Mouse (Mus musculus) activated CD4-positive, CD25-positive, alpha-beta regulatory T cell, adult 4 months (primary cell): ENCODE results near the gene Sec62. TPM values are rescaled to one million over a fixed set of nuclear protein-coding genes. Genes with fewer than 3 reads are reported as not detected.

ENCODE experiments used
- ATAC-seq: one replicate; pipeline ENCODE4 v1.8.0; 2017
- polyA plus RNA-seq, 2 experiments: library from polyadenylated mRNA; unstranded; fragments of 100-300 nt; shearing (Covaris generic); gene quantifications; one replicate each; pipeline ENCODE4 v1.2.1; 2017

Gene Sec62
- polyA plus RNA-seq: 10 to 100 TPM; 48.3 to 83.7 TPM

- ATAC-seq: peak; percentile 91
These were observed at the start of gene Sec62 for GRCm38 (mm10) chr3:30792737-30793402. Gene Sec62, plus strand, starts transcription at chr3:30792875.

DNA sequence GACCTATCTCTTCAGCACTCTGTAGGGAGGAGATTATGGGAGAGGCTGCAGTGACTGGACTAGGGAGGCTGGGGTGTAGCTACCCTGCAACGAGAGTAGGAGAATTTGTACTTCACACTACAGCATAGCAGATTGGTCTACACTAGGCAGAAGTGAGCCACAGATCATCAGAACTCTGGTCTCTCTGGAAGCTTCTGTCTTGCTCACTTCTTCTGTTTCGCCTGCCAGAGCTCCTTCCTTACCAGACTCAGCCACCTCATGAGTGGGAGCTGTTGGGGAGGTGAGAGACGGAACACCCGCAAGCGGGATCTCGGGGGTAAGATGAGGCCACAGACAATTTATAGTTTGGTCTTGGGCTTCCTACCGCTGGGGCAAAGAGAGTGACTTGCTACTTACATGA is 49.8 kb upstream of the Sec62 start:
- no peak for ATAC-seq

- no peak for ATAC-seq
These were observed 46.7 kb upstream of the Sec62 start, which contains the start of gene Samd7 for GRCm38 (mm10) chr3:30746006-30746405. Gene Samd7, plus strand, starts transcription at chr3:30746293.

DNA sequence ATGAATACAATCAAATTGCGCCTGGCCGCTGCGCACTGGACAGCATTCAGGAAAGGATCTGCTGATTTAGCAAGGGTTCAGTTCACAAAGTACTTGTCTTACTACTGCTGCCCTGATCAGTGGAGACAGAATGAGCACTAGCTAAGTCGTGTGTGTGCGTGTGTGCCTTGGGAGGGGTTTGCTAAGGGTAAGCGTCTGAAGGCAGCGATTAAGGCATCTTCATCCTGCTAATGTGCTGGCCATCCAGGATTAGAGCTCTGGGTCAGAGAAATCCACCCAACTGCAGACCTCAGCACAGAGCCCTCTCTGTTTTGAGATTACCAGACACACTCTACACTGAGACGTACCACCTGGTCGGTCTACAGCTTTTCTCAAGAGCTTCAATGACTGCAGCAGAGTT is 44.4 kb upstream of the Sec62 start:
- no peak for ATAC-seq

DNA sequence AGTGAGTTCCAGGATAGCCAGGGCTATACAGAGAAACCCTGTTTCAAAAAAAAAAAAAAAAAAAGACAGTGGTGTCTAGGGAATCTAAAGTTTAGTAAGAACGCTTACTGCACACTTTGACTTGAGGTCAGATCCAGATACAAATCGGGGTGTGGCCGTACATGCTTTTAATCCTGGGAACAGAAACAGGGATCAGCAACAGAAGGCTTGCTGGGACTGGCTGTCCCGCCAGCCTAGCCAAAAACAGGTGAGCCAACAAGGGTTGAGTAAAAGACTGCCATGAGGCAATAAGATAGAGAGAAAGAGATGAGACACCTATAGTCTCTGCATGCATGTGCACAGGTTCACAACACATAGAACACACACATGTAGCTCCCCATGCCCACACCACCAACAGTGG is 38.0 kb upstream of the Sec62 start:
- ATAC-seq: no peak

GRCm38 (mm10) chr3:30764877-30765276 is 27.8 kb upstream of the Sec62 start:
- ATAC-seq: no peak

DNA sequence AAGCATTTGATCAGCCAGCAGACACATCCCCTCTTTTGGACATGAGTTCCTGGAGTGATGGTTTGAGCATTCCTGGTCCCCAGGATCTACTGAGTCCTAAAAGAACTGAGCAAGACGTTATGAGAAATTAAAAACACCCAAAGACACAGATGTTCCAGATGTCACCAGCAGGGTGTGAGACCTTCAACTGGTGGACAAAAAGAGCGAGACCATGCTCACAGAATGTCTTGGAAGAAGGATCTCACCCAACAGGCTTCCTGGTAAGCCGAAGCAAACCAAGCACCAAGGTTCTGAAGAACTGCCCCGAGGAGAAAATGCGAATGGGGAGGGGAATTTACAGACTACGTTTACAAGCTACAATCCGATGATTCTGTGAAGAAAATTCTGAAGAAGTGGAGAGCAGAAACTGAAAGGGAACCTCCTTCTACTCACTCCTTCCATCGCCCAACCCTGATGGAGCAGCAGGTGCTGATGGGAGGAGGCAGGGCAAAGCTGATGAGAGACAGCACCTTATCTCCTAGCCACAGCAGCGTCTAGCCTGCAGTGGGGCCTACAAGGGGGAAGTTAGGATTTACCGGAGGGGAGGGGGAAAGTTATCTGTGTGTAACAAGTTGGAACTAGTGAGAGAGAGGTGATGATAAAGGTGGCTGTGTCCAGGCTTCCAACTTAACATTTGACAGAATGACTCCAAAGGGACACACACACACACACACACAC is 27.2 kb upstream of the Sec62 start:
- ATAC-seq: peak; percentile 36

GRCm38 (mm10) chr3:30766177-30766576 is 26.5 kb upstream of the Sec62 start:
- no peak for ATAC-seq

- ATAC-seq: no peak
These were observed 25.4 kb upstream of the Sec62 start for GRCm38 (mm10) chr3:30767271-30767670.

DNA sequence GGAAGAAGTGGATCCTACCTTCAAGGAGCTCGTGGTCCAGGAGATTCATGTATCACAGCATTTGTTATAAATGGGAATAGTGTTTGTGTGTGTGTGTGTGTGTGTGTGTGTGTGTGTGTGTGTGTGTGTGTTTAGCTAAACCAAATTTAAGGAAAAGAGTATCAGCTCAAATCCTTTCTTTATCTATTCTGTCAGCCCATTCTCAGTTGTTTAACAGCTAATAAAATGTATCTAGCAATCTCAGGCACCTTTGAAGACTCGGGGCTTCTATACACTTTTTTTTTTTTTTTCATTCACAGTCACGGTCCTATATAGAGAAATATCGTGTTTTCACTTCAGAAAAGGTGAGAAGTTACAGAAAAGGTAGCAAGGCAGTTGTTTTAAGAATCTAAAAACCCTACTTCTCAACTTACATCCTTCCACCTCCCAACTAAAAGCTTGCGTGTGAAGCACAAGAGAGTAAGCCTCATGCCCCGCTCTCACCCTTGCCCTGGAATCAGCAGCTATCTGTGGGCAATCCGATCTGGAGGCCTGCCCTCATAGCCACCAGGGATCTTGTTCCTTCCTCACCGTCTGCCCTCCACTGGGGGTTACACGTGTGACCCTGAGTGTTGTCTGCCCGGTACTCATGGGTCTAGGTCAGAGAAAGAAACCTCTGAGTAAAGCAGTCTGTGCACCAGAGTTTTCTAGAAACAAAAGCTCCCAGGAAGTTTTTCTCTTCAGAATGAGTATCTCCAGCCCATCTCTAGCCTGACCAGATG is 22.7 kb upstream of the Sec62 start:
- ATAC-seq: no peak

DNA sequence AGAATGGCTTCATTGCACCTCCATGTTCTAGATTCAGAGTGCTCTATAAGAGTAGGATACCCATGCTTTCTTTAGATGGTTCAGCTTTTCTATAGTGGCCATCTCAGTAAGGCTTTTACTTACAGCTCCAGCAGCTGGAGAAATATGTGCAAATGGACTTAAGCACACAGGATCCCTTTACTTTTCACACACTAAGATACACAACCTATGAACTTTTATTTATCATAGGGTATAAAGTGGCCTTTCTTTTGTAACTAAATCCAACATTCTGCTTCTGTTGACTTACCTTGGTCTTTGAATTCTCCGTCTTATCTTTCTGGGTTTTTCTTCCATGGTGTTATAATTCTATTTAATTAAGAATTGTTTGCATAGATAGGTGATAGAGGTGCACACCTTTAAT is 21.1 kb upstream of the Sec62 start:
- ATAC-seq: no peak

DNA sequence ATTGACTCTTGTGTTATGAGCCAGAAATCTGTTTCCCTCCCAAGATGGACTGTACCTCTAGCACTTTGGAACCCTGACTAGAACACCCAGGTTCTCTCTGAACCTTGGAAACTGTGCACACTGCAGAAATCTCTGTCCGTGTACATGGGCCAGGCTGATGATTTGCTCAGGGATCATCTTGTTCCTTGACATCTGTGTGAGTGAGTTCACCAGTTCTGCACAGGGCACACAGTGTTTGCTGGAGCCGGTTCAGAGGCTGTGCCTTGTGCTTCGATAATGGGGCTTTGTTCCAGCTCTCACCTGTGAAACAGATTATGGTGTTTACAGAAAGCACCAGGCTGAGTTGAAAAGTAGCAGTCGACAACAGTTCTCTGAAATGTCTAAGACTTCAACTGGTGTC is 20.0 kb upstream of the Sec62 start:
- no peak for ATAC-seq

- ATAC-seq: no peak
These were observed 18.0 kb upstream of the Sec62 start for GRCm38 (mm10) chr3:30774677-30775076.

DNA sequence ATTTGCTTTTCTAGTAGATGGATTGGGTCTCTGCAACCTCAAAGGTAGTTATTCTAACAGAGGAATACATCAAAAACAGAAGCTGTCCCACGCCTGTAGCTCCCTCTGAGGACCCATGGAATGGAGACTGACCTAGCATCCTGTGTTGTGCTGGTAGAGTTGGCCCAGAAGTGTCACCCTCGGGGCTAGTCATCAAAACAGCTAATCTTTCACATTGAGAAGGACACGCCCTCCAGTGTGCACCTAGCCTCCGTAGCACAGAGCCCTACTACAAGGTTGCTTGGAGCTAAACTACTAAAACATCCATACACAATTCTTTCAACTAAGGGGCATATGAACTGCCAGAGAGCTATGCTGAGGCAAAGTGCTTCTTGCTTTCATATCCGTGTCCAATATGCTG is 14.7 kb upstream of the Sec62 start:
- ATAC-seq: no peak

DNA sequence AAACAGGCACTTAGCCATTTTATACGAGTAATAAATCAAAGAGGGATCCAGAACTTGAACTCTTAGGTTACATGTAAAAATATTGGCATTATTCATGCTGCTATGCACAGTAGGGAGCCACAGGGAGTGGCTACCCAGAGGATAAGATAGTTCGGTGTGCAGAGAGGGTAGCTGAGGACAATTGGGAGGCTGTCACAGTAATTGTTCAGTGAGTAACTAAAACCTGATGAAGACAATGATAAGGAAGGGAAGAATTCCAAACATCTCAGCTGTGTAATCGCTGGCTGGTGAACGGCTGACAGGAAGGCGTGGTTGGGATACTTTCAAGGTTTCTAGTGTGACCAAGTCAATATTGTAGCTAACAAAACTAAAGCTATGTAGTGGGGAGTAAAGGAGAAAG is 4.1 kb upstream of the Sec62 start:
- ATAC-seq: no peak

DNA sequence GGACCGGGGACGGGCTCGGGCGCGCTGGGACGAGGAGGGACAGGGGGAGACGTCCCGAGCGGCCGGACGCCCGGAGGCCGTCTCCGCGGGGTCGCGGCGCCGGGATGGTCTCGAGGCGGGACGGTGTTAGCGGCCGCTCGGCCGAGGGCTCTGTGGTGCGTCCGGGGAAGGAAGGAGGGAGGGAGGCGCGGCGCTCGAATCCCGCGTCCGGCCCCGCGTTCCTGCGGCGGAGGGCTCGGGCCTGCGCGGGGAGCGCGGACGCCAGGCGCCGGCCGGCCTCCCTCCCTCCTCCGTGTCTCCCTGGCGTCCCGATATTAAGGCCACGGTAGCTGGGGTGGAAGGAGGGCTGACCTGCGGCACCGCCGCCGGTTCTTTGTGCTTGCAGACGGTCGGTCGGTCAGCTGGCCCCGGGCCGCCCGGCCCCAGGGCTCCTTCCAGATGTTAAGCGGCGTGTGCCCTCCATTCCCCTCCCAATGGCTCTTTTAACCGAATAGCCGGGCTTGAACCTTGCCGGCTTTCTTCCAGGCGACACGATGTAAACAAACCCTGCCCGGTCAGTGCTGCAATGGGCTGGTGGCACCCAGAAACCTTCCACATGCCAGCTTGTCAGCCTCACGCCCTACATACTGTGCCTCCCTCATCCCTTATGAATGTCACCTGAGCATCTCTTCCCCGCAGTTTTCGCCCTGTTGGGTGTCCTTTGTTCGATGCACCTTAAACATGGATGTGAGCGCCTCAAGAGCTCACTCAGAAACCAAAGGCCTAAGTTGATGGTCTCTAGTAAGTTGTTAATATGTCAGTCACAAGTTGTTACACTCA is 937 bp downstream of the Sec62 start:
- peak; percentile 57 for ATAC-seq

GRCm38 (mm10) chr3:30802171-30802570 is 9.5 kb downstream of the Sec62 start:
- ATAC-seq: no peak

DNA sequence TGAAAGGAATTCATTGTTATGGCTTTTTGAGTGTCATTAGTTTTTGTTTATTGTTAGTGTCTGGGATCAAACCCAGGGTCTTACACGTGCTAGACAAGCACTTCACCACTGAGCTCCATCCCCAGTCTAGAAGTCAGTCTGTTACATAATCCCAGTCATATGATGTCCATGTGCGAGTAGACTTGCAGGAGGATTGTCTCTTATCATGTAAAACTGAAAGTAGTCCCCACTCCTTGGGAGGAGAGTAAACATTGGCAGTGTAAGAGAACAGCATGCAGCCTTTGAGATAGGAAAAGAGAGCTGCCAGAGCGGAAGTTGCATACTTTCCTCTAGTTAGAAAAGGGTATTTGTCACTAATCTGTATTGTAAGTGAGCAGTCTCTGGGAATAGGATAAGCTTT is 20.2 kb downstream of the Sec62 start:
- ATAC-seq: no peak

GRCm38 (mm10) chr3:30818630-30819125 is 26.0 kb downstream of the Sec62 start:
- ATAC-seq: no peak

GRCm38 (mm10) chr3:30822163-30822562 is 29.5 kb downstream of the Sec62 start:
- ATAC-seq: no peak

DNA sequence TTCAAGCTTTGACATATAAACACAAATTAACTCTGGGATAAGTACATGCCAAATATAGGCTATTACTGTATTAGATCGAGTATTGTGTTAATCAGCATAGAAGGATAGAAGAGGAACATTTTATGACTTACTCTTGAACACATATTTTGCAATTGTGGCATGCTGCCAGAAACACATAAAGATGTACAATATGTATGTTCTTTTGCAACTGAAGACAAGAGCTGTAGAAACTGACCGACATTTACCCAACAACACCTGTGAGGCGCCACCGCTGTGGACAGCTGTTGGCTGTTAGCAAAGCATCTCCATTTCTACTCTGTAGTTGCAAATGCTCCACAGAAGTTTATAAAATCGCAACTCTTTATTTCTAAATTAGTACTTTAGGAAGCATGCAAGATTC is 33.4 kb downstream of the Sec62 start:
- no peak for ATAC-seq

DNA sequence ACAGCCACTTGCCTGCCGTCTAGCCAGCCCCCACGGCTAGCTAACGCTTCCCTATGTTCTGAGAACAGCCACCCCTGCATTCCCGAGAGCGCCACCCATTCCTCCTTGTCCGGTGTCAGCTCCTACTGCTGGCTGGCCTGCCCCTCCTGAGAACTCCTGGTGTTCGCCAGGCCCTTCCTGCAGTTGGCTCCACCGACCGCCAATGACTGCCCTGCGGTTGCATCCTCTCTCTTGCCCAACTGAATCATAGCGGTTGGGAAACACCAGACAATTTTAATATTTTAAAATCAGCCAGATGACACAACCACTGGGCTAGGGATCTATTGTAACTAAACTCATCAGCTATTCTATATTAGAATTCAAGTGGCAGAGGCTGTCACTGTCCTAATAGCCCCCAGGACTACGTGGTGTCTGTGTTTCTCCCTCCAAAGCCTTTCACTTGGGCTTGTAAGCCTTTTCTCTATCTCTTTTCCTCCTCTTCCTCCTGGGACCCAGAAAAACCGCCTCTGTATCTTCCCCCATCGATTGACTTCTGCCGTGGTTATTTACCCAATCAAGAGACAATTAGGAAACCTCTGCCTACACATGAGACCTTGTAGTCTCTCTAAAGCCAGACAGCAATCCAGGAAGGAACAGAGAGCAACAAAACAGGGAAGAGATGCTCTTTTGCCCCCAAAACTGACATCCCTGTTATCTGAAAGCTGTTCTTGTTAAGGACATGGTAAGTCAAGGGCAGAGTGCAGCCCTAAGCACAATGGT is 39.4 kb downstream of the Sec62 start:
- ATAC-seq: no peak
